Mouse (Mus musculus): ENCODE measurements around the gene Spindoc. TPM values are rescaled to one million over a fixed set of nuclear protein-coding genes. Genes with fewer than 3 reads are reported as not detected.

The Spindoc gene
- 21.0 TPM for polyA plus RNA-seq (2017; shearing (Covaris generic))

GRCm38 (mm10) chr19:7382903-7383865 is at the start of gene Spindoc:
Gene Spindoc (minus strand): TSS chr19:7382994.

GRCm38 (mm10) chr19:7416834-7417735 is 34.3 kb upstream of the Spindoc start, which contains the start of gene 2700081O15Rik:
Gene 2700081O15Rik (plus strand): TSS chr19:7417625.

DNA sequence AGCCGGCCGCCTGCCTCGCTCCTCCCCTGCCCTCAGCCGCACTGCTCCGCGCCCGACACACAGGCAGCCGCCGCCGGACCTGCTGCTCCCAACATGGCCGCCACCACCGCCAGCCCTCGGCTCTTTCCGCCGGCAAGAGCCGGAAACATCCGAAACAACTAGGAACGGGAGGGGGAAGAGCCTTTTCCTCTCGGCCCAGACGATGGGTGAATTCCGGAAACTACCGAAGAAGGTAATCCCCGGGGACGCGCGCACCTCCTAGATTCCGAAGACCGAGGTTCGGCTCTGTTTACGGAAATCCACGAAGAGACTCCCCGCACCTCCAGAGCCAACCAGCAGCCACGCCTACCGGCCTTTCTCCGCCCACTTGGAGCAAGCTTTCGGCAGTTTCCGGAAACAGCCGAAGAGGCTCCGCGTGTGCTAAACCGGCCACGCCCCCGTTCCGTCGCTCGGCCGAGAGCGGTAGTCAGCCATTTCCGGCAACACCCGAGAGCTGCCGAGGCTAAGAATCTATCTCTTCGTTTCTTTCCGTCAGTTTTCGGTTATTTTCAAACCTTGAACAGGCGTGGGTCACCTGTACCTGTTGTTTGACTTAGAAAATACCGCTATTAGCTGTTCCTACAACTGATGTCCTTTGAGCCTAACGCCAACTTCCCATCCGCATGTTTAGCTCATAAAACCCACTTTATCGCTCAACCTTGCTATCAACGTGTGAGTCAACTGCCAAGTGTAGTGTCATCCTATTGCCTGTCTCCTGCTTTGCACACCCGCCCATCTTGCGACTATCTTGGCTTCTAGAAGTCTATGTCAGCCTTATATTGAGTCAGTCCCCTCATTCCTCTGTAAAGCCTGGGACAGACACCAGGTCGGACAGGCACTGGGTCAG is 41.0 kb downstream of the Spindoc start, which contains the start of gene Mark2:
Gene Mark2, minus strand, starts transcription at position 349 of the 886 bp plus-strand sequence.

Other genes starting within 250 kb of the Spindoc start
- 58.0 TPM for gene Otub1, start 176.7 kb downstream of the Spindoc start, polyA plus RNA-seq (2017; shearing (Covaris generic))
- 505 TPM for gene Cox8a, start 165.4 kb downstream of the Spindoc start, polyA plus RNA-seq (2017; shearing (Covaris generic))
- 32.9 TPM for gene Naa40, start 141.8 kb downstream of the Spindoc start, polyA plus RNA-seq (2017; shearing (Covaris generic))
- gene Rcor2, start 115.7 kb downstream of the Spindoc start, polyA plus RNA-seq (2017; shearing (Covaris generic)), result 2.9 TPM
- 160 TPM for gene Mark2, start 41.1 kb downstream of the Spindoc start, polyA plus RNA-seq (2017; shearing (Covaris generic))
- not detected for gene 2700081O15Rik, start 34.6 kb upstream of the Spindoc start, polyA plus RNA-seq (2017; shearing (Covaris generic))
- gene Rtn3, start 100.3 kb upstream of the Spindoc start, polyA plus RNA-seq (2017; shearing (Covaris generic)), result 60.5 TPM
- gene Atl3, start 111.0 kb upstream of the Spindoc start, polyA plus RNA-seq (2017; shearing (Covaris generic)), result 15.7 TPM
- 48.2 TPM for gene Pla2g16, start 174.5 kb upstream of the Spindoc start, polyA plus RNA-seq (2017; shearing (Covaris generic))
- gene Lgals12, start 224.2 kb upstream of the Spindoc start, polyA plus RNA-seq (2017; shearing (Covaris generic)), result not detected
- gene Hrasls5, start 229.5 kb upstream of the Spindoc start, polyA plus RNA-seq (2017; shearing (Covaris generic)), result not detected

Measured in effector memory CD4-positive, alpha-beta T cell, adult 7 months (primary cell).